Mouse (Mus musculus) cerebellum, adult 2 months (tissue): ENCODE results near the gene Vars.

ENCODE experiments used
- CTCF ChIP-seq: fragments of 200-500 bp; IDR thresholded peaks from 2 replicates; pipeline ENCODE4 v1.5.1; 2011; ENCODE audit warnings: low read depth, mild to moderate bottlenecking, control low read depth, low read length, moderate library complexity, borderline replicate concordance; ENCODE audit not compliant: insufficient read depth
- POLR2A ChIP-seq: fragments of 200-500 bp; IDR thresholded peaks from 2 replicates; pipeline ENCODE4 v1.6.1; 2011; ENCODE audit warnings: low read length, control low read depth, borderline replicate concordance; ENCODE audit not compliant: insufficient read depth

GRCm38 (mm10) chr17:35031880-35032279 lies 31.1 kb downstream of the Vars start:
- TF ChIP-seq POLR2A (no peak), CTCF (no peak)
